Mouse (Mus musculus) urinary bladder, postnatal 25 days (tissue): ENCODE data around the gene P4hb.
"Not testable (repeated sequence)": the region's sequence is repeated elsewhere in the genome, so short reads cannot be mapped to it uniquely, and the experiment has no call there.

Experiments
- DNase-seq: peaks from one replicate; pipeline ENCODE4 v3.0.0; 2022; ENCODE audit warnings: low spot score

Gene P4hb

DNA sequence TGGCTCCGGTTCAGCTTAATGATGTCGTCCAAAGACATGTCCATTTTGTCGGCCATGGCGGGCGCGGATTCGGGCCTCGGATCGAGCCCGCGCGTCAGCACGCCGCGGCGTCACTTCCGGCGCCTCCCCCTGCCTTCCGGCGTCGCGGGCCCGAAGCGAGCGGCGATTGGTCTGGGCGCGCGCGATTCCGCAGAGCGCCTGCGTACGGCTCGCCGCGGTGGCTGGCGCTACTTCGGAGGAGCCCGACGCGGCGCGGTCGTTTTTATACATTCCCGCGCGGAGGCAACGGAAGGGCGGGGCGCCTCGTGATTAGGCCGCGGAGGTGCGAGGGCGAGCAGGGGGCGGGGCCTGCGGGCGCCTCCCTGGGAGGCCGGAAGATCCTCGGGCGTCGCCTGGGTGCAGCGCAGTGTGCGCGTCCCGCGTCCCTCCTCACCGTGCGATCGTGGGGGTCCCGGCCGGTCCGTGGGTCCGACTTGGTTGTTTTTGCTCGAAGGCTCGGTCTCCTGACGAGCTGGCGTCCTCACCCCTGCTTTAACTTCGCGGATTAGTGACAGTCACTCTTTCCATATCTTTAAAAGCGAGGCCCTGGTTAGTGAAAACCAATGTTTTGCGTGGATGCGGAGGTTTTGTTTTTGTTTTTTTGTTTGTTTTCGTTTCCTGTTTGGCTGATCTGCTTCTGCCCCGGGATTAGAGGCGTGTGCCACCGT lies 25.4 kb upstream of the P4hb start, which contains the start of the genes Alyref and Anapc11:
Alyref (minus strand) TSS at position 83 of the 707 bp plus-strand sequence.
Anapc11 (plus strand) TSS at position 139 of the 707 bp plus-strand sequence.
- DNase-seq, result peak; percentile 94

DNA sequence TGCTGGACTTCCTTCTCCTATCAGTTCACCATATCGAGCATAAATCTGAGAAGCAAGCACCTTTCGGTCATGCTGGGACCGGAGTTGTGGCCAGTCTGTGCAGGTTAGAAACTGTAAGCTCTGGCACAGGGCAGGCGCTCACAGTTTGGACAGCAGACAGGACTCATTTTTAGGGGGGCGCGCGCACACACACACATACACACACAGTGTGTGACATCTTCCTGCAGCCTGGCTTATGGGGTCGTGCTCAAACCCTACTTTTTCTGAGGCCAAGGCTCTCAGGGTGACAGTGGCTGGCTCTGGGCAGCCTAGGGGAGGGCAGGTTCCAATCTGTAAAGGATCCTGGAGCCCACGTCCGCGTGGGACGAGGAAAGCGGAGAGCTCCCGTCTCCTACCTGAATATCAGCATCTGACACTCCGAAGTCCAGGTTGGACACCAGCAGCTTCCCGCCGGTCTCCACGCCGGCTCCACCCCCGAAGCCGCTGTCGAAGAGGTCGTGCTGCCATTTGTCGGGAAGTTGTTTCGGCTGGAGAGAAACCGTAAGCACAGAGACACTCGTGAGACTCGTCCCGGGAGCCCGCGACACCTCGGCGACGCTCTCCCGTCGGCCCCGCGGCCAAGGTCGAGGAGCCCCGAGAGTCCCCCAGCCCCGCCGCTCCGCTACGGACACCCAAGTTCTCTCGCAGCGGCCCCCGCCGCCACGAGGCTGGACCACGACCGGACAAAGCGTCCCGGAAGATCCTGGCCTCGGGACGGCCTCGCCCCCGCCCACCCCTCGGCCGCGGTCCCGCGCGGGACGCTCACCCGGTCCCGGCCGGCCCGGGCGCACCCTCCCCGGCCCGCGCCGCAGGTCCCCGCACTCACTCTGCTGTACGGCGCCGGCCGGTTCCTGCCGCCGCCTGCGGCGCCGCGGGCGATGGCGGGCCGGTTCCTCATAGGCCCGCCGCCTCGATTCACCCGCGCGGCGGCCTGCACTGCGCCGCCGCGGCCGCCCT lies 24.5 kb upstream of the P4hb start:
- DNase-seq, result no peak

DNA sequence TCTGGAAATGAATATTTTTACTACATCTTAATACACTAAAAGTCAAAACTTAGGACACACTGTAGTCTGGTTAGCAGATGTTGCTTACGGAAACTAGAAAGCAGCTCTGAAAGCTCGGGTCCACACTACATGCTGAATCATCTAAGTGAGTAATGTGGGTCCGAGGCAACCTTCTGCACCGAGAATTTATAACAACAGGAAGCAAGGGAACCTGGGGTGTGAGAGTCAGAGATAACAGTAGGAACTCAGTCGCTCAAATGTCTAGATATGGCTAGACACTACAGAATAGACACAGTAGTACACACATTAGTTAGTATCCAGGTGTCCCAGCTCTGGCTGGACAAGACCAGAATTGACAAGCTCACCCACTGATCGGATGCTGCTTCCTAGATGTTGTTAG lies 15.5 kb upstream of the P4hb start:
- DNase-seq, result no peak

- no peak for DNase-seq
Observed at GRCm38 (mm10) chr11:120583937-120584336, 10.9 kb upstream of the P4hb start.

GRCm38 (mm10) chr11:120582982-120583293 lies 9.9 kb upstream of the P4hb start:
- DNase-seq, result not testable (repeated sequence)

GRCm38 (mm10) chr11:120582268-120582981 lies 9.4 kb upstream of the P4hb start:
- DNase-seq, result no peak

- peak; percentile 88 for DNase-seq
Observed at GRCm38 (mm10) chr11:120581490-120582267, 8.6 kb upstream of the P4hb start, which contains the start of gene Arhgdia. Arhgdia (minus strand) TSS chr11:120581624.

- peak; percentile 45 for DNase-seq
Observed at GRCm38 (mm10) chr11:120580871-120581331, 7.8 kb upstream of the P4hb start.

GRCm38 (mm10) chr11:120580190-120580589 lies 7.1 kb upstream of the P4hb start:
- DNase-seq, result peak; percentile 24

GRCm38 (mm10) chr11:120579316-120580107 lies 6.5 kb upstream of the P4hb start:
- peak; percentile 71 for DNase-seq

- no peak for DNase-seq
Observed at GRCm38 (mm10) chr11:120578694-120579243, 5.7 kb upstream of the P4hb start.

- DNase-seq, result no peak
Observed at GRCm38 (mm10) chr11:120578024-120578693, 5.1 kb upstream of the P4hb start.

DNA sequence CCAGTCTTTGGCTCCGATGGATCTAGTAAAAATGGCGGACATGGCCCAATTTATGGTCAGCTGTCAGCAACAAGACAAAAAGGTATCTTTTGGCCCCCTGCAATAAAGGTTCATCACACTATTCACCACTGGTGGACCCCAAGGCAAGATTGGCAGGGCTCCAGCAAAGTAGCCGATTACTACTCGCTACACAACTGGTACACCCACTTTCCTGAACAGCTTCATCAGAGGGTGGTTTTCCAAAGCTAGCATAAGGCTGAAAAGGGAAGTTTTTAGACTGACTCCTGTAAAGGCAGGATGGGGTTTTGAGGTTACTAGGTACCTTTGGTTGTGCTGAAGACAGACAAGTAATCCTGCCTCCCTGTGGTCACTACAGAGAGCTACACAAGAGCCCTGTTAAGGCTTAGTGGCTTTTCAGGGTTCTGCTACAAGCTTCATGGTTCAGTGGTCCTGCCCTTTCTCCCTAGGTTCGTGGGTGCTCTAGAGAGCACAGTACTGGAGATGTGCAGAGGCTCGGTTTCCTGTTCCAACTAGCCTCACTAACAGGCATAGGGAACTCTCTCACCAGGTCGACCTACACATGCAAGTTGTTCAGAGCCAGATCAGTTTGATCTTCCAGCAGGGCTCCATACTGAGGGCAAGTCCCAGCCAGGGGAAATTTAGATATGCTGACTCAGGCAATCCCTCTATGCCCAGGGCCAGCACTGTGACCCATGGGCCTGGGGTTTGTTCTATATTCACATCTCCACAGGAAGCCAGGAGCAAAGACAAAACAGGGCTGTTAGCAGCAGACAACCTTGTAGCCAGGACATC lies 4.4 kb upstream of the P4hb start:
- no peak for DNase-seq

DNA sequence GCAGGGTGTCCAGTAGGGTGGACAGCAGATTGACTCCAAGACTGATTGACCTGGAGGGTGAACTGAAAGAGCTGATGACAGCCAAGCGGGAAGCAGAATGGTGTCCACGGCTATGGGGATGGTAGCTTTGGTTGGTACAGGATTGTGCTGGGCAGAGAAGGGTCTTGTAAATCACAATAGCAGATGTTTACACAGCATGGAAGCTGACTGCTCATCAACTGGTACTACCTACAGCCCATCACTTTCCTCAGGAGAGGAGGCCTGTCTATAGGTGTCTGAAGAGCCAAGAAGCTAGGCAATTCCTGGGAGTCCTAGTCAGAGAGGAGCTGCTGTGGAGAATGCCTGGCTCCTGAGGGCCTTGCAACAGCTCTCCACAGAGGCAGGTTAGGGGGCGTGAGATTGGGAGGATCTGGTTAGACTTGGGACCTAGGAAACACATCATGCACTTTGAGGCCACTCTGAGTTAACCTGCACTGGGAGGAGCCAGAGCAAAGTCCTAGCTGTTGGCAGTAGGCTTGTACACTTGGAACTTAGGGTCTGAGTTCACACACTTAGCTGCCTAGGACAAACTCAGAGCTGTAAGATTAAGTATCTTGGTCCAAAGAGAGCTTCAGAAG lies 3.4 kb upstream of the P4hb start:
- DNase-seq, result no peak

- DNase-seq, result no peak
Observed at GRCm38 (mm10) chr11:120575940-120576339, 2.9 kb upstream of the P4hb start.

GRCm38 (mm10) chr11:120575046-120575445 lies 2.0 kb upstream of the P4hb start:
- no peak for DNase-seq

DNA sequence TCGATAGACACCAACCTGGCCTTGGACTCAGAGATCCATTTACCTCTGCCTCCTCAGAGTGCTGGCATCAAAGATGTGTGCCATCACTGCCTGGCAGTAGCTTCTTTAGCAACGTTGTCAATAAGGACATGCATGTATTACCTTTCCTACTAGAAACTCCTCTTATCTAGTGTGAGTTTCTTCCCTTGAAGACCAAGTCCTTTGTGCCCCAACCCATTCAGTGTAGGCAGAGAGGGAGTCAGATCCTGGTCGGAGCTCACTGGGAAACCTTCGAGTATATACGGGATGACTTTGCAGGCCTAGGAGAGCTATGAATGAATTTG lies 1.2 kb upstream of the P4hb start:
- DNase-seq, result no peak

DNA sequence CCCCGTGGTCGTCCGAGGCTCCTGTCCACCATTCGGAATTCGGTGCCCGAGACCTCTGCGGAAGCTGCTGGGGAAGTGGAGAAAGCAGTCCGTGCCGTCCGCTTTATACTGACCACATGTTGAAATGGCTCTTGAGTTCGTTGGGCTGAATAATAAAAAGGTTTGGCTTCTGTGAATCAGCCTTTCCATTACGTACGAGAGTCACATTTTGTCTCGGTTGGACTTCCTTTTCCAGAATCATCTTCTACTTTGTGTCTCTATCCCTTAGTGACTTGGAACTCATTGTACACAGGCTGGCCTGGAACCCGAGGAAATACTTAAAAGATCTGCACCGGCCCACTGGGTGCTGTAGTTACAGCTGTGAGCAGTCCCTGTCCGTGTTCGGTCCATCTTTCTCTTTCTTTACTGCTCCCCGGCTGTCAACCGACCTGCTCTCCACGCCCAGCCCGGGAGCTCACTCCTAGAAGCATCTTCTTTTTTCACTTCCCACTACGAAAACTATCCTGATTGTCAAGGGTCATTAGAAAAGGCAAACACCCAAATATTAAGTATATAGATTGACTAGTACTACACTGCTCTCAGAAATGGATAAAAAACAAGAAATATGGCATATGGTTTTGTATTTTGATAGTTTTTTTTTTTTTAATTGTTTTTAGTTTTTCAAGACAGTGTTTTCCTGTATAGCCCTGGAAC lies 678 bp upstream of the P4hb start:
- DNase-seq, result no peak
